Mouse (Mus musculus) CH12.LX (cell line): ENCODE measurements at regions not wholly inside any gene's neighbourhood (a gene's known extent, or its start where the extent isn't known, plus 50 kb on each side); places are given as distances from the start of the nearest gene placed in this dataset.

Experiments used
- DNase-seq: peaks from one replicate; pipeline ENCODE4 v3.0.0-alpha.2; 2013; ENCODE audit errors: extremely low read depth
- H3K27ac ChIP-seq: 2 replicates; pipeline ENCODE4 v1.5.1; 2012; ENCODE audit warnings: low read depth, mild to moderate bottlenecking, control low read depth, moderate library complexity; ENCODE audit not compliant: insufficient read depth
- H3K27me3 ChIP-seq: replicated peaks from 2 replicates; pipeline ENCODE3; 2012; ENCODE audit warnings: inconsistent platforms
- H3K36me3 ChIP-seq, 2 experiments: replicated peaks in 1 of 2; 2 replicates each; pipeline versions ENCODE3 to v1.6.1; 2012; ENCODE audit warnings: inconsistent platforms in 1 of 2, low read length in 1 of 2, mild to moderate bottlenecking in 1 of 2, mixed read lengths in 1 of 2, moderate library complexity in 1 of 2; ENCODE audit not compliant: control insufficient read depth in 1 of 2, insufficient read depth in 1 of 2
- H3K4me1 ChIP-seq, 2 experiments: 2 replicates each; pipeline ENCODE4 v1.6.1; 2012; ENCODE audit warnings: inconsistent platforms in 1 of 2, moderate library complexity in 1 of 2; ENCODE audit not compliant: insufficient read depth in 2 of 2, control insufficient read depth in 1 of 2
- H3K4me2 ChIP-seq: 2 replicates; pipeline ENCODE4 v1.6.1; 2012; ENCODE audit warnings: low read depth, mild to moderate bottlenecking, control low read depth; ENCODE audit not compliant: poor library complexity, insufficient read depth, severe bottlenecking
- H3K4me3 ChIP-seq, 3 experiments: fragments of 150-350 bp in 1 of 3; sonication (generic) in 1 of 3; replicated peaks in 1 of 3; 2 replicates each; pipeline versions ENCODE3 to v1.5.1; 2011 to 2012; ENCODE audit warnings: low read depth in 2 of 3, low read length in 2 of 3, mild to moderate bottlenecking in 2 of 3, moderate library complexity in 2 of 3, control low read depth in 1 of 3, improper control_type of control experiment in 1 of 3, inconsistent platforms in 1 of 3, mixed read lengths in 1 of 3; ENCODE audit not compliant: poor library complexity in 1 of 3
- H3K79me2 ChIP-seq: replicated peaks from 2 replicates; pipeline ENCODE4 v1.6.1; 2012; ENCODE audit warnings: mild to moderate bottlenecking, moderate library complexity; ENCODE audit not compliant: control insufficient read depth, poor library complexity, insufficient read depth, severe bottlenecking; ENCODE audit errors: extremely low read depth
- H3K9ac ChIP-seq: 2 replicates; pipeline ENCODE4 v1.6.1; 2012; ENCODE audit warnings: low read depth, mild to moderate bottlenecking, control low read depth, moderate library complexity; ENCODE audit not compliant: insufficient read depth
- H3K9me3 ChIP-seq: replicated peaks from 2 replicates; pipeline ENCODE3; 2012; ENCODE audit warnings: low read length, inconsistent platforms, mixed read lengths
- CHD1 ChIP-seq: IDR thresholded peaks from 2 replicates; pipeline ENCODE4 v1.6.1; 2012; ENCODE audit warnings: low read depth, low read length, improper control_type of control experiment, inconsistent platforms
- CHD2 ChIP-seq: IDR thresholded peaks from 2 replicates; pipeline ENCODE4 v1.6.1; 2011; ENCODE audit warnings: low read length, improper control_type of control experiment
- CTCF ChIP-seq, 2 experiments: IDR thresholded peaks in 1 of 2; conservative IDR thresholded peaks in 1 of 2; 2 replicates each; pipeline ENCODE4 v1.5.1; 2011 to 2012; ENCODE audit warnings: low read depth in 2 of 2, low read length in 2 of 2, improper control_type of control experiment in 1 of 2, inconsistent platforms in 1 of 2, mild to moderate bottlenecking in 1 of 2, moderate library complexity in 1 of 2
- EP300 ChIP-seq: IDR thresholded peaks from 2 replicates; pipeline ENCODE4 v1.6.1; 2011; ENCODE audit warnings: low read length, improper control_type of control experiment
- HCFC1 ChIP-seq: IDR thresholded peaks from 2 replicates; pipeline ENCODE4 v1.6.1; 2012; ENCODE audit warnings: low read depth, mild to moderate bottlenecking, inconsistent platforms, low read length, improper control_type of control experiment
- IRF4 ChIP-seq: IDR thresholded peaks from 2 replicates; pipeline ENCODE4 v1.6.1; 2014; ENCODE audit warnings: low read depth, mild to moderate bottlenecking, inconsistent platforms, low read length, improper control_type of control experiment
- JUND ChIP-seq: conservative IDR thresholded peaks from 2 replicates; pipeline ENCODE4 v1.6.1; 2011; ENCODE audit warnings: low read depth, low read length, improper control_type of control experiment
- KAT2A ChIP-seq: IDR thresholded peaks from 2 replicates; pipeline ENCODE4 v1.6.1; 2012; ENCODE audit warnings: low read length, improper control_type of control experiment, inconsistent platforms; ENCODE audit not compliant: insufficient replicate concordance
- MAFK ChIP-seq: IDR thresholded peaks from 2 replicates; pipeline ENCODE4 v1.6.1; 2011; ENCODE audit warnings: low read length, improper control_type of control experiment; ENCODE audit not compliant: insufficient replicate concordance
- MXI1 ChIP-seq: IDR thresholded peaks from 2 replicates; pipeline ENCODE4 v1.6.1; 2011; ENCODE audit warnings: mild to moderate bottlenecking, low read depth, low read length, improper control_type of control experiment
- MYC ChIP-seq: IDR thresholded peaks from 2 replicates; pipeline ENCODE4 v1.6.1; 2011; ENCODE audit warnings: low read depth, mild to moderate bottlenecking, improper control_type of control experiment, low read length
- NELFE ChIP-seq: IDR thresholded peaks from 2 replicates; pipeline ENCODE4 v1.6.1; 2011; ENCODE audit warnings: low read depth, low read length, improper control_type of control experiment
- PAX5 ChIP-seq: IDR thresholded peaks from 2 replicates; pipeline ENCODE4 v1.6.1; 2012; ENCODE audit warnings: low read length, inconsistent platforms, mixed read lengths
- POLR2A ChIP-seq: IDR thresholded peaks from 2 replicates; pipeline ENCODE4 v1.6.1; 2011; ENCODE audit warnings: low read depth, mild to moderate bottlenecking, improper control_type of control experiment, low read length
- POLR2AphosphoS2 ChIP-seq: IDR thresholded peaks from 2 replicates; pipeline ENCODE4 v1.6.1; 2011; ENCODE audit warnings: low read depth, low read length, improper control_type of control experiment
- TCF12 ChIP-seq: IDR thresholded peaks from 2 replicates; pipeline ENCODE4 v1.6.1; 2014; ENCODE audit warnings: low read depth, mild to moderate bottlenecking, inconsistent platforms, low read length, improper control_type of control experiment
- ZKSCAN1 ChIP-seq: IDR thresholded peaks from 2 replicates; pipeline ENCODE4 v1.6.1; 2012; ENCODE audit warnings: low read depth, inconsistent platforms, low read length, improper control_type of control experiment, borderline replicate concordance
- ZNF384 ChIP-seq: IDR thresholded peaks from 2 replicates; pipeline ENCODE4 v1.6.1; 2012; ENCODE audit warnings: low read depth, low read length, improper control_type of control experiment, inconsistent platforms
- dilution Hi-C: fragments of 300-500 bp; cut with MboI; formaldehyde crosslinking; loops from 2 replicates; pipeline ENCODE4 v1.14.3; 2020; ENCODE audit warnings: low sequenced_read_pairs; ENCODE audit not compliant: extremely low pct_unique_long_range_greater_than_20kb, extremely low pct_ligation_motif_present
- in situ Hi-C: fragments of 300-500 bp; cut with MboI; formaldehyde crosslinking; loops from 3 replicates; pipeline ENCODE4 v1.14.3; 2019; ENCODE audit warnings: low sequenced_read_pairs, low pct_ligation_motif_present, low pct_unique_long_range_greater_than_20kb, mixed read lengths

DNA sequence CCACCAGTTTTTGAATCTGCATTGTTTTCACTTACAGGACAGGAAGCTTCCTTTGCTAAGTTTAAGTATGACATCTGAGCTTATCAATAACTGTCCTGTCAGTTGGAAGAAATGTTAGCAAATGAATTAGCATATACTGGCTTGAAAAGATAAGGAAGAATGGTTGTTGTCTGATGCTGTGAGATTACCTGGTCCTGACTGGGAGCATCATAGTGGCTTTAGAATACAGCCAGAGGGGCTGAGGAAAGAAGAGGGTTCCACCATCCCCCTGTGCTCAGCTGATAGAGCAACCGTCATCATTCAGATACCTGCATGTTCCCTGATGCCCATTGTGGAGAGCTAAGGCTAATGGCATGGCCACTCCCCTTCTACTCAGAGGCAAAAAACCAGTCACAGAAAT lies 267.5 kb downstream of the Rsl24d1 start:
- no peaks in the 10 kb centered on the region; a peak in 1 of 4 replicates for H3K4me1 ChIP-seq
- no peak overlapping the region for H3K4me3 ChIP-seq
- H3K9ac ChIP-seq: no peak overlapping the region
- in situ Hi-C loops: no loop called here
- no peaks in the 10 kb centered on the region for H3K27me3 ChIP-seq
- H3K27ac ChIP-seq: no peak overlapping the region
- H3K79me2 ChIP-seq: no peaks in the 10 kb centered on the region
- dilution Hi-C loops: no loop called here
- TF ChIP-seq KAT2A (no peak), JUND (no peak), ZKSCAN1 (no peak), MAFK (no peak), ZNF384 (no peak), MXI1 (no peak), MYC (no peak), POLR2AphosphoS2 (no peak)
- H3K36me3 ChIP-seq: no peaks in the 10 kb centered on the region
- no peak for DNase-seq
- no peaks in the 10 kb centered on the region for H3K9me3 ChIP-seq
- H3K4me2 ChIP-seq: no peak overlapping the region

DNA sequence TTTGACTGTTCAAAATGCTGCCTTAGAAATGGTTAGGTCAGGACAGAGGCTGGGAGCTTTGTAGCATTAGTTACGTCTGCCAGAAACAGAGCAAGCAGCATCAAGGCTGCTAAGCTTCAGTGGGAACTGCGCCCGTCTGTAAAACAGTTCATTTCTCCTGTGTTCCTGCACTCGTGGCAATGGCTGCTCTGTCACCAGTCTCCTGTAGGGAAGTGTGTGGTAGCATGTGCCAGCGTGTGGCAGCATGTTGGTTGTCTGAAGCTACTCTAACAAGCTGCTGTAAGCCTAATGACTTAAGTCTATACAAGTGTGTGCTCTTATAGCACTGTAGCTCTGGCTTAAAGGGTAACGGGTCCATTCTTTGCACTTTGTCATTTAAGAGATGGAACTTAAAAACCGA lies 278.8 kb downstream of the Rsl24d1 start:
- Histone ChIP-seq H3K36me3 (no peaks in the 10 kb centered on the region), H3K27ac (no peak overlapping the region), H3K9ac (no peak overlapping the region)
- TF ChIP-seq CHD2 (no peak), JUND (no peak), HCFC1 (no peak), CHD1 (no peak), POLR2A (no peak), PAX5 (no peak), NELFE (no peak), EP300 (no peak), IRF4 (no peak), KAT2A (no peak), CTCF (conservative IDR thresholded peaks at IDR 0.05 in 1 of 2, IDR thresholded peaks at IDR 0.05 in 1 of 2; ENCODE audit: low read depth in 2 of 2, low read length in 2 of 2) (no peak), TCF12 (no peak)
- TF ChIP-seq, all 38 proteins: peak for 0
- dilution Hi-C loops: no loop called here
- no peaks in the 10 kb centered on the region for H3K27me3 ChIP-seq
- in situ Hi-C loops: no loop called here
- H3K79me2 ChIP-seq: no peaks in the 10 kb centered on the region
- no peak overlapping the region for H3K4me3 ChIP-seq
- no peak overlapping the region for H3K4me2 ChIP-seq
- DNase-seq: no peak
- no peaks in the 10 kb centered on the region for H3K4me1 ChIP-seq
- H3K9me3 ChIP-seq: no peaks in the 10 kb centered on the region
